Mouse (Mus musculus) testis, adult 2 months (tissue): ENCODE data around the gene Gpr50. TPM values are rescaled to one million over a fixed set of nuclear protein-coding genes. Genes with fewer than 3 reads are reported as not detected.

Experiments used
- H3K27ac ChIP-seq: fragments of 200-500 bp; 2 replicates; pipeline ENCODE4 v1.5.1; 2012; ENCODE audit warnings: low read depth, low read length; ENCODE audit not compliant: control insufficient read depth, insufficient read depth
- H3K27me3 ChIP-seq: fragments of 200-500 bp; 2 replicates; pipeline ENCODE4 v1.6.1; 2012; ENCODE audit warnings: mild to moderate bottlenecking, low read length, moderate library complexity; ENCODE audit not compliant: control insufficient read depth, insufficient read depth
- H3K36me3 ChIP-seq: fragments of 200-500 bp; 2 replicates; pipeline ENCODE4 v1.6.1; 2012; ENCODE audit warnings: mild to moderate bottlenecking, low read length; ENCODE audit not compliant: control insufficient read depth, insufficient read depth
- H3K4me1 ChIP-seq: fragments of 200-500 bp; 2 replicates; pipeline ENCODE4 v1.6.1; 2012; ENCODE audit warnings: low read length; ENCODE audit not compliant: control insufficient read depth, insufficient read depth
- H3K4me3 ChIP-seq: fragments of 200-500 bp; 2 replicates; pipeline ENCODE4 v1.5.1; 2012; ENCODE audit warnings: low read depth, mild to moderate bottlenecking, low read length, moderate library complexity, mixed read lengths; ENCODE audit not compliant: control insufficient read depth
- CTCF ChIP-seq: fragments of 200-500 bp; IDR thresholded peaks from 2 replicates; pipeline ENCODE4 v1.5.1; 2012; ENCODE audit warnings: low read depth, mild to moderate bottlenecking, inconsistent platforms, low read length, moderate library complexity; ENCODE audit not compliant: control insufficient read depth, insufficient read depth, insufficient replicate concordance
- POLR2A ChIP-seq: fragments of 200-500 bp; IDR thresholded peaks from 2 replicates; pipeline ENCODE4 v1.6.1; 2012; ENCODE audit warnings: low read depth, mild to moderate bottlenecking, inconsistent platforms, low read length, moderate library complexity; ENCODE audit not compliant: control insufficient read depth
- polyA plus RNA-seq: library from polyadenylated mRNA; depleted of rRNA; stranded (reverse); fragments of >200 nt; gene quantifications from 2 replicates; pipeline ENCODE4 v1.2.3, GENCODE M21; 2012; rRNA removed

Gpr50 gene
- polyA plus RNA-seq, 1 experiment: 2.4 TPM

DNA sequence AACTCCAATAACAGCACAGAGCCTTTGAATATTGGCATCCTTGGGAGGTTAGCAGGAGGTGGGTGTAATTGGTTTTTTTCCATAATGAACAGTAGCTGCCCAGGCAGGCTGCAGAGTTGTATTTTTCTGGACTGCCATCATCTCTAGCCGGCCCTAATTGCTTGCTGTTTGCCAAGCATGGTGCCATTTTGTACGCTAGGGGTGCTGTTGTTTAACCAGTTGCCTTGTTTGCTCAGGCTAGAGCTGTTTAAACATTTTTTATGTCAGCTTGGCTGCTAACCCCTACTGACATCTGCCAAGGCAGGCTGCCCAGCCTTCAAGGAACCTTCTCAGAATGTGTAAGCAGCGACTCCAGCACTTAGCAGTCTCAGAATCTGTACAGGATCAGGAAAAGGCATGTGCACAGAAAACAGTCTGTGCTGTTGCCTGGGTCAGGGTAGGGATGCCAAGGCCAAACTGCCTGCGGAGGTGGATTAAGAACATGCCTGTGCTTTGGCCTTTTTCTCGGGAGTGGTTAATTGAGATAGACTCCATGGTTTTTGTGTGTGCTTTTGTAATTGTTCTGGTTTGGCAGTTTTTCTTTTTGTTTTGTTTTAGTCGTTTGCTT lies 14.5 kb upstream of the Gpr50 start:
- Histone ChIP-seq H3K4me3 (no peak overlapping the region), H3K4me1 (no peaks in the 10 kb centered on the region), H3K27ac (no peak overlapping the region), H3K36me3 (no peaks in the 10 kb centered on the region), H3K27me3 (no peaks in the 10 kb centered on the region)
- TF ChIP-seq POLR2A (no peak), CTCF (no peak)

DNA sequence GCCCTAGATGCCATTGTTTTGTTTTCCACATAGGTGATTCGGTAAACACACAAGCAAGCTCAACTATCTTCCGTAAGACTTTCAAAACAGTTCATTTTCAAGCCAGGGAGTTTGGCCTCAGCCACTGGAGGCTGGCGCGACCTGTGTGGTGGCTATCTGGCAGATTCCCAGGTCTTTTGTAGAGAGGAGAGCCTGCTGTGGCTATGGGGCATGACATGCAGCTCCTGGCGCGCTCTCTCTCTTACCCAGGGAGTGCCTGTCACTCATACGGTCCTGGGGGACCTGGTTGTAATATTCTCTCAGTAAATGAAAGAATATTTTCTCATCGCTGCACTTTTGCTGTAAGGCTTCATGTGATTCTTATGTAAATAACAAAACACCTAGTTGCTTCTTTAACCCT lies 13.5 kb upstream of the Gpr50 start:
- Histone ChIP-seq H3K36me3 (no peaks in the 10 kb centered on the region), H3K4me1 (no peaks in the 10 kb centered on the region), H3K4me3 (no peak overlapping the region), H3K27ac (no peak overlapping the region), H3K27me3 (no peaks in the 10 kb centered on the region)
- TF ChIP-seq CTCF (no peak), POLR2A (no peak)

DNA sequence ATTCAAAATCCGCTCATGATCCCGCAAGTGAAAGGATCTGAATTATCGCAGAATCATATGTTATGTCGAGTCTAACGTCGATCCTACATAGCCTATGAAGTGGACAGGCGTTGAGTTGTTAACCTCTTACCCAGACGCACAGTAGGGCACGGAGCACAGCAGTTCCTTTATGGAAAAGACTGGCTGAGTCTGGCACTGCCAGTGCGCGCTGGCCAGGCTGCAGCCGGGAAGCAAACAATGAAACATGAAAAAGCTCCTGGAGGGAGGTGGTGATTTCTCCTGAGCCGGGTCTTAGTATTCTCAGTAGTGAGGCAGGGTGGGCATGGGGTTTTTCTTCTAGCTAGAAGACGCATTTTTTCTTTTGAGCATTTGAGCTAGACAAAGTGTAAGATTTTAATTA lies 1.7 kb upstream of the Gpr50 start:
- no peak overlapping the region for H3K27ac ChIP-seq
- TF ChIP-seq CTCF (no peak), POLR2A (no peak)
- H3K27me3 ChIP-seq: no peaks in the 10 kb centered on the region
- no peak overlapping the region for H3K4me3 ChIP-seq
- no peaks in the 10 kb centered on the region for H3K36me3 ChIP-seq
- H3K4me1 ChIP-seq: peaks cover 2% of the 10 kb centered on the region; the same call in 1 of the 2 replicates

DNA sequence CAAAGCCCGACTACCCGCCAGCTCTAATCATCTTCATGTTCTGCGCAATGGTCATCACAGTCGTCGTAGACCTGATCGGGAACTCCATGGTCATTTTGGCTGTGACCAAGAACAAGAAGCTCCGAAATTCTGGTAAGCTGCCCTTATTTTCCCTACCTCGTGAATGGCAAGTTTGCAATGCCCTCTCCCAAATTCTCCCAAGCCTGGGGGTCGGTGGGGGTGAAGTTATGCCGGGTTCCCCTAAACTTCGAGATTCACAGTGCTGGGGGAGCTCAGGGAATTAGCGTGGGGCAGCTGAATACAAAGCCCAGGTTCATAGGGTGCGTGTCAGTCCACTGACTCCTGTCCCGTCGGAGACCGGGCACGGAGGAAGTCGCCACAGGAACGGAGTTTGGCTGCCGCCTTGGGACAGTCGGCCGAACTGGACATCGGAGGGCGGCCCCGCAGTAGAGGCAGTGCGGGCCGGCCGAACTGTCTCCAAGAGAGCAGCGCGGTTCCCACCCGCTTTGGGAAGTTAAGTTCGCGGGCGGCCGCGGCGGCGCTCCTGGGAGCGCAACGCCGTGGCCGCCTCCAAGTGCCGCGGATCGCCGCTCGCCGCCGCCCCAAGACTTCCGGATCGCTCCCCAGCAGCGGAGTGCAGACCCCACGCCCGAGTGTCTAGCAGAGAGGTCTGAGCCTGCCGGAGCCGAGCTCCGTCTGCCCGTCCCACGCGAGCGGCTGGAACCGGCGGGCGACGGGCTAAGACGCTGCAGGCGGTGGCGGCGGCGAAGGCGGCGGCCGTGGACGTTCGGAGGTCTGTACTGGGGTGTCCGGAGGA lies 612 bp downstream of the Gpr50 start:
- Histone ChIP-seq H3K4me3 (peak overlapping the region; percentile 59), H3K4me1 (peaks cover 2% of the 10 kb centered on the region; the same call in 1 of the 2 replicates), H3K27ac (no peak overlapping the region), H3K36me3 (no peaks in the 10 kb centered on the region), H3K27me3 (no peaks in the 10 kb centered on the region)
- TF ChIP-seq POLR2A: no peak
- TF ChIP-seq CTCF: no peak

DNA sequence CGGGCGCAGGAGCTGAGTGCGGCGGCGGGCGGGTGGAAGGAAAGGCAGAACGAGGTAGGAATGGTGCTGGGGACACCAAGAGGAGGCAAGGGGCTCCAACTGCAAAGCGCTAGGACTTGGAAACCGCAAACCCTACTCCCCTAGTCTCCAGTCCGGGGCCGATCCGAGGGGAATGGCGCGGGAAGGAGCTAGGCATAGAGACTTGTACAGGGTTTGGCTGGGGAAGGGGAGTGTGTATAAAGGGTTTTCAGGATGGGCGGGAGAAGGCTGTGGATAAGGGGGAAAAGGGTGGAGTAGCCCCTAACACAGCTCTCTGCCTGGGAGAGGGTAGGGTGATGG lies 1.2 kb downstream of the Gpr50 start:
- H3K4me1 ChIP-seq: peaks cover 2% of the 10 kb centered on the region; the same call in 1 of the 2 replicates
- TF ChIP-seq CTCF (no peak), POLR2A (no peak)
- no peaks in the 10 kb centered on the region for H3K36me3 ChIP-seq
- H3K27ac ChIP-seq: no peak overlapping the region
- peak overlapping the region; percentile 59 for H3K4me3 ChIP-seq
- H3K27me3 ChIP-seq: no peaks in the 10 kb centered on the region

DNA sequence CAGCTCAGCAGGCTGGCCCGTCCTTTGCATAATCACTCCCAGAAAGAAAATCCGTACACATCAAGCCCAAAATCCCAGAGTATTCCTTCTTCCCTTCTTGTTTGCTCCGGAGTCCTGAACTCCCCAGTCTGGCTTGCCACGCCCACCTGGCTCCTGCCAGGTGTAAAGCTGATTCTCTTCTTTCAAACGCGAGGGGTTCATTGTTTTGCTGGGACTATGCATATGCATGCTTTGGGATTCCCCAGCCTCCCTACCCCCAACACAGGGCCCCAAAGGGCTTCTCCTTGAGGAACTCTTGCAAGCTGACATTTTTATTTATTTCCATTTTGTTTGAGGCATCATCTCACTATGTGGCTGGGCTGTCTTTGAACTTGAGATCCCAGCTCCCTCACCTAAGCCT lies 6.8 kb downstream of the Gpr50 start:
- H3K36me3 ChIP-seq: no peaks in the 10 kb centered on the region
- H3K27me3 ChIP-seq: no peaks in the 10 kb centered on the region

DNA sequence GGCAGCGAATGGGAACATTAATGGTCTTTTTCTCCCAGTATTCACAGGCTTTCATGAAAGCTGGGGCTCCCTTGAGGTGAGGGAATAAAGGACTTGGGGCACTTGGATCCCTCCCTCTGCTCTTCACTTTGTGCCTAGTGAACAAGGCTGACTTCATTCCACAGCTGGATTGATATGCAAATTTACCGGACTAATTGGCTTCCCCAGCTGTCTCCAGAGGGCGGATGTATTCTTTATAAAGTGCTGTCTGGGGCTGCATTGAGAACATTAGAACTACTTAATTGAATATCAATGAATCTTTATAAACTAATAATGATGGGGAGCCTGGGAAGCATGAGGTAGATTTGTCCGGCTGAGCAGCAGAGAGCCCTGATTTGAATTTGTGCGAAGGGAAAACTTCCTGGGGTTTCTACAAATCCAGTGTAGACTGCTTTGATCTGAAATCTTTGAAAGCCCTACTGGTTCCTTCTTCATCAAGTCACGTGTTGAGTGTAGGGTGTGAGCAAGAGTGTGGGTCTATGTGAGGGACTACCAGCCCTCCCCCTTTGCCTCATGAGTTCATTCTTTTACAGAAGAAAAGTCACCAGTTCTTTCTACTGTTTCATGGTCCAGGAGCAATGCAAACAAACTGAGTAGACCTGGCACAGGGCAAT lies 37.5 kb downstream of the Gpr50 start:
- no peaks in the 10 kb centered on the region for H3K27me3 ChIP-seq
- H3K4me3 ChIP-seq: no peak overlapping the region
- H3K4me1 ChIP-seq: no peaks in the 10 kb centered on the region
- TF ChIP-seq POLR2A: no peak
- no peak for TF ChIP-seq CTCF
- H3K36me3 ChIP-seq: no peaks in the 10 kb centered on the region
- no peak overlapping the region for H3K27ac ChIP-seq

More for the DNA sequence above, 6.8 kb downstream of the Gpr50 start:
- no peak overlapping the region for H3K4me3 ChIP-seq
- no peaks in the 10 kb centered on the region for H3K4me1 ChIP-seq
- no peak overlapping the region for H3K27ac ChIP-seq
- TF ChIP-seq POLR2A (no peak), CTCF (no peak)

Other genes starting within 250 kb of the Gpr50 start
- 3.5 and 4.7 TPM in 2 replicates for gene Cd99l2, start 170.8 kb upstream of the Gpr50 start, polyA plus RNA-seq
- gene Hmgb3, start 107.7 kb upstream of the Gpr50 start, polyA plus RNA-seq: 13.9 and 19.8 TPM in 2 replicates
- 0.87 and 1.8 TPM in 2 replicates for gene Vma21, start 152.3 kb downstream of the Gpr50 start, polyA plus RNA-seq